Mouse (Mus musculus) spleen, adult 2 months (tissue): ENCODE results near the gene Atp5e.
A peak's percentile ranks its signal among the peaks of the same experiment; 100 is the strongest.

Experiments
- CTCF ChIP-seq: fragments of 200-500 bp; IDR thresholded peaks from 2 replicates; pipeline ENCODE4 v1.5.1; 2011; ENCODE audit warnings: mild to moderate bottlenecking, inconsistent platforms; ENCODE audit not compliant: insufficient read depth, insufficient read length, insufficient replicate concordance; ENCODE audit errors: extremely low read depth
- POLR2A ChIP-seq: fragments of 200-500 bp; IDR thresholded peaks from 2 replicates; pipeline ENCODE4 v1.6.1; 2011; ENCODE audit warnings: low read depth, low read length, inconsistent platforms

DNA sequence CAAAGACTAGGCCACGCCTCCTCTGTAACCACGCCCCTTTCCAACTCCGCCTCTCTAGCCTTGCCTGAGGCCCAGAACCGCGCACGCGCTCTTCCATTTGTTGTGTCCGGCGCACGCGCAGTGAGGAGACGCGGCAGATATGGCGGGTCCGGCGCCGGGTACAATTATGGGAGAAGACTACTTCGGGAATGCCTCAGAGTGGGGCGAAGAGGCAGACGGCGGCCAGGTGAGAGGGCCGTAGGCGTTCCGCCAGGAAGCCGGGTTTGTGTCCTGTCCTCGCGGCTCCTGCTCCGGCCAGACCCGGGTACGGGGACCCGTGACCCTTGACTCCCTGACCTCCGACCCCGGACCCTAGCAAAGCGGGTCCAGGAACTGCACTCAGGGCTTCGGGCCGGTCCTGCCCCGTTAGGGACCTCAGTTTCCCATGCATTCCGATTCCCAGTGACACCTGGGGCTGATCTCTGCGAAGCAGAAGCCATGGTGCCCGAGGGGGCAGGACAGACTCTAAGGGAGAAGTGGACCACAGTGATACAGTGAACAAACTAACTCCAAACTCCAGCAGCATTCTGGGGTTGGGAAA lies 48.1 kb downstream of the Atp5e start, which contains the start of gene Nelfcd:
- no peak for TF ChIP-seq CTCF
- TF ChIP-seq POLR2A: peak; percentile 27; the same call in 1 of the 2 replicates
